Mouse (Mus musculus): ENCODE data around the gene Tubg1. TPM values are rescaled to one million over a fixed set of nuclear protein-coding genes. Genes with fewer than 3 reads are reported as not detected.
"Not testable (repeated sequence)": the region's sequence is repeated elsewhere in the genome, so short reads cannot be mapped to it uniquely, and the experiment has no call there.

Tubg1 gene
- polyA plus RNA-seq, 1 experiment from 2014 or later: 135 TPM

DNA sequence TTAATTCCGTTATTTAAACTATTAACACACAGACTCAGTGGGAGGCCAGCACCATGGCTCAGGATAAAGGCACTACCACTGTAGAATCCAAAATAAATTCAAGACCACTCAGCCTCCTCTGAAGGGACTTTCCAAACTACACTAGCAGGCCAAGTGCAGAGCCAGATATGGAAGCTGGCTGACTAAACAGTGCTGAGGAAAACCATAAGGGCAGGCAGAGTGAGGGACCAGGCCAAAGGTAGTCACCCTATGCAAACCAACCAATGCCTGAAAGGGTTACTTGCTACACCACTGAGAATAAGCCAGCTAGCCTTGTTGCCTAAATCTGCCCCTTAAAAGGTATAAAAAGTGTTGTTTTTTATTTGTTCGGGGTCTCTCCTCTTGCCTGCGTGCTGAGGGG is 7.6 kb upstream of the Tubg1 start:
- Histone ChIP-seq H3K27ac (replicated peaks) (no peak overlapping the region), H3K9me3 (replicated peaks) (no peaks in the 10 kb centered on the region), H3K27me3 (ENCODE audit: low read depth, poor library complexity, severe bottlenecking) (no peaks in the 10 kb centered on the region), H3K4me1 (peaks cover 10% of the 10 kb centered on the region; the same call in 1 of the 2 replicates), H3K36me3 (peaks cover 25% of the 10 kb centered on the region), H3K4me3 (no peak overlapping the region)
- WGBS: 91% methylated on average over 3 of the region's 3 CpGs
- DNase-seq (ENCODE audit: low spot score): no peak

GRCm38 (mm10) chr11:101115564-101115963 is 4.2 kb upstream of the Tubg1 start:
- no peaks in the 10 kb centered on the region for H3K27me3 ChIP-seq (ENCODE audit: low read depth, poor library complexity, severe bottlenecking)
- 84% methylated on average over 2 of the region's 2 CpGs for WGBS
- no peak overlapping the region for H3K4me3 ChIP-seq
- H3K27ac ChIP-seq (replicated peaks): no peak overlapping the region
- no peaks in the 10 kb centered on the region for H3K9me3 ChIP-seq (replicated peaks)
- H3K36me3 ChIP-seq: peaks cover 28% of the 10 kb centered on the region
- peaks cover 30% of the 10 kb centered on the region for H3K4me1 ChIP-seq
- DNase-seq (ENCODE audit: low spot score): no peak

GRCm38 (mm10) chr11:101118105-101118504 is 1.6 kb upstream of the Tubg1 start:
- H3K4me1 ChIP-seq: peaks cover 40% of the 10 kb centered on the region
- no peak for DNase-seq (ENCODE audit: low spot score)
- H3K27me3 ChIP-seq (ENCODE audit: low read depth, poor library complexity, severe bottlenecking): no peaks in the 10 kb centered on the region
- no peaks in the 10 kb centered on the region for H3K9me3 ChIP-seq (replicated peaks)
- H3K4me3 ChIP-seq: peak overlapping the region; percentile 96
- peaks cover 38% of the 10 kb centered on the region for H3K36me3 ChIP-seq
- H3K27ac ChIP-seq (replicated peaks): no peak overlapping the region
- 57% methylated on average over 4 of the region's 4 CpGs for WGBS

DNA sequence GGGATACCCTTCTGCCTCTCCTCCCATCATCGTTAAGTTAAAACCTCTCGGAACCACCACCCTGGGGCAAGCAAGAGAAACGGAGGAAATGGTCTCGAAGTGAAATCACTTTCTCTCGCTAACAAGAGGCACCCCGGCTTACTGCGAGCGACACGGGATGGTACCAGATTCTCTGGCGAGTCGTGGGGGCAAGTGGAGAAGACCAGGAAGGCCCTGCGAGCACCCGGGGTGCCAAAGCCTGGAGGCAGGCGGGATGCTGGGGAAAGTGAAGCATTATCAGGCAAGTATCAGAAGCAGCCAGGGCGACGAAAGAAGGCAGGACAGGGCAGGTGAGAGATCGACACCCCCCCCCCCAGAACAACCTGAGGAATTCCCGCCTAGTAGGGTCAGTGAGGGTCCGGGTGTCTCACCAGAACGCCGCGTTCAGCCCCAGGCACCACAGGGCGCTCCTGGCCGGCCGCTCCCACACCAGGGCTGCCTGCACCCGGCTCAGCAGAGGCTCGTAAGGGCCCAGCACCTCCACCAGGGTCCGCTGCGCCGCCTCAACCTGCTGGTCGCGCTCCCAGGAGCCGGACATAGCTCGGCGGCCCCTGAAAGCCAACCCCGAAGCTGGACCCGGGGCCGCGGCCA is 492 bp upstream of the Tubg1 start:
- Histone ChIP-seq H3K9me3 (replicated peaks) (no peaks in the 10 kb centered on the region), H3K4me3 (peak overlapping the region; percentile 96), H3K4me1 (peaks cover 40% of the 10 kb centered on the region), H3K27me3 (ENCODE audit: low read depth, poor library complexity, severe bottlenecking) (no peaks in the 10 kb centered on the region), H3K27ac (replicated peaks) (peak overlapping the region; percentile 95), H3K36me3 (peaks cover 43% of the 10 kb centered on the region)
- DNase-seq (ENCODE audit: low spot score): no peak
- WGBS: 1% methylated on average over 39 of the region's 39 CpGs

DNA sequence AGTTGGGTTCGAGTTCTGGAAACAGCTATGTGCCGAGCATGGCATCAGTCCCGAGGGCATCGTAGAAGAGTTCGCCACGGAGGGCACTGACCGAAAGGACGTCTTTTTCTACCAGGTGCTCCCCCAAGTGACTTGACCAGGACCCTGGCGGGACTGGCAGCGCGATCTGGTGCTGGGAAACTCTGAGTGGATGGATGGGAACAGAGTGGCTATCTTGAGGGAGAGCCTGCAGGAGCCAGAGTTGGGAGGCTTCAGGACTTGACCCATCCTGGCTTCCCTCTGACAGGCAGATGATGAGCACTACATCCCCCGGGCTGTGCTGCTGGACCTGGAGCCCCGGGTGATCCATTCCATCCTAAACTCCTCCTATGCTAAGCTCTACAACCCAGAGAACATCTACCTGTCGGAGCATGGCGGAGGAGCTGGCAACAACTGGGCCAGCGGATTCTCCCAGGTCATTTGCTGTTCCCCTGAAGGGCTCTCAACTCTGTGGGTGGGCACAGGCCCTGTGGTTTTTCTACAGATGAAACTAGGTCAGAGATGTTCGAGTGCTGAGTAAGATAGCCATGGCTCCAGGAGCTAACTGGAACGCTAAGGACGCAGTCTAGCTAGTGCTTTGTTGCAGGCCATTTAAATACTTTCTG is 929 bp downstream of the Tubg1 start:
- peak overlapping the region; percentile 95 for H3K27ac ChIP-seq (replicated peaks)
- no peaks in the 10 kb centered on the region for H3K27me3 ChIP-seq (ENCODE audit: low read depth, poor library complexity, severe bottlenecking)
- H3K4me1 ChIP-seq: peaks cover 38% of the 10 kb centered on the region
- no peak for DNase-seq (ENCODE audit: low spot score)
- peaks cover 56% of the 10 kb centered on the region for H3K36me3 ChIP-seq
- peak overlapping the region; percentile 96 for H3K4me3 ChIP-seq
- no peaks in the 10 kb centered on the region for H3K9me3 ChIP-seq (replicated peaks)
- WGBS: 31% methylated on average over 19 of the region's 19 CpGs

GRCm38 (mm10) chr11:101124494-101124893 is 4.8 kb downstream of the Tubg1 start:
- 98% methylated on average over 8 of the region's 8 CpGs for WGBS
- H3K4me3 ChIP-seq; H3K27me3 ChIP-seq (ENCODE audit: low read depth, poor library complexity, severe bottlenecking); H3K27ac ChIP-seq (replicated peaks); DNase-seq (ENCODE audit: low spot score): not testable (repeated sequence)
- peaks cover 62% of the 10 kb centered on the region for H3K36me3 ChIP-seq
- H3K9me3 ChIP-seq (replicated peaks): peaks cover 10% of the 10 kb centered on the region; the same call in 1 of the 2 replicates
- H3K4me1 ChIP-seq: peaks cover 15% of the 10 kb centered on the region

DNA sequence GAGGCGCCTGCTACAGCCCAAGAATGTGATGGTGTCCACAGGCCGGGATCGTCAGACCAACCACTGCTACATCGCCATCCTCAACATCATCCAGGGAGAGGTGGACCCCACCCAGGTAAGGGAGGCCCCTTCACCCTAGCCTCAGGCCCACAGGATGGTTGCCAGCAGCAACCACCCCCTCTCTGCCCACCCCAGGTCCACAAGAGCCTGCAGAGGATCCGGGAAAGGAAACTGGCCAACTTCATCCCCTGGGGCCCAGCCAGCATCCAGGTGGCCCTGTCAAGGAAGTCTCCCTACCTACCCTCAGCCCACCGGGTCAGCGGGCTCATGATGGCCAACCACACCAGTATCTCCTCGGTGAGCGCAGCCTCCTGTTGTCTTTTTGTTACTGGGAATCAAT is 5.3 kb downstream of the Tubg1 start:
- H3K4me3 ChIP-seq; DNase-seq (ENCODE audit: low spot score); H3K27me3 ChIP-seq (ENCODE audit: low read depth, poor library complexity, severe bottlenecking); H3K27ac ChIP-seq (replicated peaks): not testable (repeated sequence)
- Histone ChIP-seq H3K4me1 (peaks cover 15% of the 10 kb centered on the region), H3K36me3 (peaks cover 62% of the 10 kb centered on the region), H3K9me3 (replicated peaks) (peaks cover 10% of the 10 kb centered on the region; the same call in 1 of the 2 replicates)
- WGBS: 94% methylated on average over 9 of the region's 9 CpGs

GRCm38 (mm10) chr11:101127075-101127474 is 7.3 kb downstream of the Tubg1 start:
- Histone ChIP-seq H3K36me3 (peaks cover 54% of the 10 kb centered on the region), H3K27me3 (ENCODE audit: low read depth, poor library complexity, severe bottlenecking) (no peaks in the 10 kb centered on the region)
- 95% methylated on average over 1 of the region's 1 CpGs for WGBS

DNA sequence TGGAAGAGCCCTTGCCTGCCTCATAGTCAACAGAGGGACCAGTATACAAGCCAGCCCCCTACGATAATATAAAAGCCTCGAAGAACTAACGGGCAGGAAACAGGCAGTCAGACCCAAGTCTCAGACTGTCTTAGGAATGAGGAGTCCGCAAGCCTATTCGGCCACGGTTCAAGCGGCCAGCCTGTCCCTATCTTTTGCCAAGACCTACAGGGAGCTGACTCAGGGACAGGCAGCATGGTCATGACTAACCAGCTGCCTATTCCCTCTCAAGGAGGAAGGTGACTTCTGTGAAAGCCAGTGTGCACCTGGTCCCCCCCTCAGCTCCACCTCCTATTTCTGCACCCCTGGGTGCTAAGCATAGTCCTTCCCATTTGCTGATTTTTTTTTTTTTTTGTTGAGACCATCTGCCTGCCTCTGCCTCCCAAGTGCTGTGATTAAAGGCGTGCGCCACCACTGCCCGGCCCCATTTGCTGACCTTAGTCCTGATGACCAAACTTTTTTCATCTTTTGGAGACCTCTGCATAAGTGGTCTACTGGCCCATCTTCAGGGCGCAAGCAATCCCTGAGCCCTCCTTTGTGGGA is 9.3 kb downstream of the Tubg1 start:
- H3K4me3 ChIP-seq: no peak overlapping the region
- H3K4me1 ChIP-seq: no peaks in the 10 kb centered on the region
- H3K27me3 ChIP-seq (ENCODE audit: low read depth, poor library complexity, severe bottlenecking): no peaks in the 10 kb centered on the region
- 84% methylated on average over 11 of the region's 11 CpGs for whole genome bisulfite sequencing
- H3K9me3 ChIP-seq (replicated peaks): peaks cover 14% of the 10 kb centered on the region; the same call in 1 of the 2 replicates
- DNase-seq (ENCODE audit: low spot score): no peak
- peaks cover 34% of the 10 kb centered on the region for H3K36me3 ChIP-seq
- H3K27ac ChIP-seq (replicated peaks): no peak overlapping the region

More at GRCm38 (mm10) chr11:101127075-101127474, 7.3 kb downstream of the Tubg1 start:
- H3K27ac ChIP-seq (replicated peaks): no peak overlapping the region
- H3K9me3 ChIP-seq (replicated peaks): peaks cover 14% of the 10 kb centered on the region; the same call in 1 of the 2 replicates
- H3K4me1 ChIP-seq: no peaks in the 10 kb centered on the region
- no peak overlapping the region for H3K4me3 ChIP-seq
- no peak for DNase-seq (ENCODE audit: low spot score)

DNA sequence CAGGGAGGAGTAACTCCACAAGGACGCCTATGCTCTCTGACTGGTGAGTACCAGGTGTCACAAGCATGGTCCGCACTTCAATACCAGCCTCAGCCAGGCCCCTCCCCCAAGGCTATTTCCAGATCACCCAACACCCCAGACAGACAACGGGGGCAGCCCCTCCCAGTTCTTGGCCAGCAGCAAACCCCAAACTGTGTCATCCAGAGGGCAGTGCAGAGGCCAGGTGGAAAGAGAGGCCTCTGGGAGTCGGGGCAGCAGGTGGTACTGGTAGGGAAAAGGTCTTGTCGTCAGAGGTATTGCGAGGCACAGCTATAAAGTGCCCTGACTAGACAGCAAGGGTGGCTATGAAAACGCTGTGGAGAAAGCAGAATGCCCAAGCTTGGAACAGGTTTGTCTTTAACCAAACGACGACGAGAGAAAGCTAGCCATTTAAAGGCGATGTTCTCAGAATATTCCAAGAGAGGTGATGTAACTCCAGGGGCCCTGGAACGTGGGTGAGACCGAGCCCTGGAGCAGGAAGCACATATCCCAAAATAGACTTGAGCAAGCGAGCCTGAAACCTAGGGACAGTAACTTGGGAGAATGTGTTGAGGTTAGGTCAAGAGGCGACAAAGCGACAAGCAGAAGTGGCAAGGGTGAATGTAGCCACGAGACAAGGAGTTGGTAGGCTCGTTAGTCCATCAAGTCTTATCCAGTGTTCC is 10.5 kb downstream of the Tubg1 start:
- Histone ChIP-seq H3K27ac (replicated peaks) (no peak overlapping the region), H3K36me3 (peaks cover 23% of the 10 kb centered on the region), H3K4me1 (no peaks in the 10 kb centered on the region), H3K27me3 (ENCODE audit: low read depth, poor library complexity, severe bottlenecking) (no peaks in the 10 kb centered on the region), H3K9me3 (replicated peaks) (peaks cover 14% of the 10 kb centered on the region; the same call in 1 of the 2 replicates), H3K4me3 (no peak overlapping the region)
- 58% methylated on average over 18 of the region's 18 CpGs for WGBS
- DNase-seq (ENCODE audit: low spot score): no peak

DNA sequence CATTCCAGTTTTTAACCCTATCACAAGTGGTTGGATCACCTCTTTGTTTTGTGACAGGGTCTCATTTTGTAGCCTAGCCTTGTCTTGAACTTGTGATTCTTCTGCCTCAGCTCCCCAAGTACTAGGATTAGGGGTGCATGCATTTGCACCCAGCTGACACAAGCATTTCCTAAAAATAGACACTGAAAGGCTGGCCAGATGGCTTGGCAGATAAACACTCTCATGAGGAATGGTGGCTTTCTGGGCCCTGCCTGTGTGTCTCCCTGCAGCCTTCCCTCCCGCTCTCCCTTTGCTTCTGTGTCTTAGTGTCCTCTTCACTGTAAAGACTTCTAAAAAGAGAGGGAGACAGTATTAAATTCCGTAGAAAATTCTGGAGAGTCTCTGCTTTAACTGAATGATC is 11.4 kb downstream of the Tubg1 start:
- 96% methylated on average over 2 of the region's 2 CpGs for WGBS
- H3K4me1 ChIP-seq: no peaks in the 10 kb centered on the region
- H3K27me3 ChIP-seq (ENCODE audit: low read depth, poor library complexity, severe bottlenecking): no peaks in the 10 kb centered on the region
- no peak overlapping the region for H3K27ac ChIP-seq (replicated peaks)
- peaks cover 14% of the 10 kb centered on the region for H3K36me3 ChIP-seq
- no peak overlapping the region for H3K4me3 ChIP-seq
- H3K9me3 ChIP-seq (replicated peaks): peaks cover 14% of the 10 kb centered on the region; the same call in 1 of the 2 replicates
- DNase-seq (ENCODE audit: low spot score): no peak

DNA sequence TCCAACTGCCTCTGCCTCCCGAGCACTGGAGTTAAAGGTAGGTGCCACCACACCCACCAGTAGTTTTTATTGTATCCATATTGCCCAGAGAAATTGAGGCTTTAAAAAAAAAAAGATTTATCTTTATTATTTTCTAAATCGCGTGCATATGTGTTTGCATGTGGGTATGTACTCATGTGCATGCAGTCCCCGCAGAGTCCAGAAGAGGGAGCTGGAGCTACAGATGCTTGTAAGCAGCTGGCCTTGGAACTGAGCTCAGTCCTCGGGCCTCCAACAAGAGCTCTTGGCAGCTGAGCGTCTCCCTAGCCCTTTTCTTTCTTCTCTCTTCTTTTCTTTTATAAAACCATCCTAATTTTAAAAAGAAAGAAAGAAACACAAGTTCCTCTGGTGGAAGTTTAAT is 12.0 kb downstream of the Tubg1 start:
- 91% methylated on average over 6 of the region's 6 CpGs for WGBS
- H3K4me3 ChIP-seq: no peak overlapping the region
- peaks cover 8% of the 10 kb centered on the region for H3K36me3 ChIP-seq
- peaks cover 11% of the 10 kb centered on the region; the same call in 1 of the 2 replicates for H3K9me3 ChIP-seq (replicated peaks)
- DNase-seq (ENCODE audit: low spot score): no peak
- H3K27ac ChIP-seq (replicated peaks): no peak overlapping the region
- H3K27me3 ChIP-seq (ENCODE audit: low read depth, poor library complexity, severe bottlenecking): no peaks in the 10 kb centered on the region
- no peaks in the 10 kb centered on the region for H3K4me1 ChIP-seq
